Mouse (Mus musculus): Measurements from ENCODE around the gene Gpsm3. TPM values are rescaled to one million over a fixed set of nuclear protein-coding genes. Genes with fewer than 3 reads are reported as not detected.
A peak's percentile ranks its signal among the peaks of the same experiment; 100 is the strongest.
"Not testable (repeated sequence)": the region's sequence is repeated elsewhere in the genome, so short reads cannot be mapped to it uniquely, and the experiment has no call there.

The Gpsm3 gene
- 2.9 and 3.5 TPM in 2 replicates for polyA plus RNA-seq (2012; rRNA removed)

DNA sequence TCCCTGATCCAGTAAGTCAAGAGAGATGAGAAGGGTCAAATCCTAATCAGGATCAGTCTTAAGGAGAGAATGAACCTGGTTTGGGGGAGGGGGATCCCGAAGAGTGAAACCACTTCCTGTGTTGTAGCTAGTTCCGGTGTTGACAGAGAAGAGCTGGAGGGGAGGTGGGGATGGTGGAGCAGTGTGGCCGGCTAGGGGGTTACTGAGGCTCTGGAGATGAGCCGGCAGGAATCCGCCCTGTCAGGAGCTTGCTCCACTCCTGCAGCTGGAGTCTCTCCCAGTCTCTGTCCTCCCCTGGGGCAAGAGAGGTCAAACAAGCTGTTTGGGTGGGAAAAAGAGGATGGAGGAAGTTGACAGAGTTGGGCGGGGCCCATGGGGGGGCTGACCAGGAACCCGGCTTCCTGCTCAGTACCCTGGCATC, at the start of gene Gpsm3:
Gene Gpsm3 (plus strand): TSS at position 126 of the 421 bp plus-strand sequence.
- Histone ChIP-seq H3K27ac (ENCODE audit: insufficient read depth, low read length) (peak within 1 kb of the TSS; percentile 53; the same call in 1 of the 2 replicates), H3K4me1 (ENCODE audit: control insufficient read depth, insufficient read depth, low read length) (peaks cover 5% of the 10 kb centered on the region), H3K4me3 (ENCODE audit: insufficient read depth, low read length) (no peak within 1 kb of the TSS)
- TF ChIP-seq CTCF (IDR thresholded peaks at IDR 0.05; ENCODE audit: extremely low read depth, insufficient read depth, low read length) (no peak), POLR2A (IDR thresholded peaks at IDR 0.05; ENCODE audit: extremely low read depth, insufficient read depth, low read length) (no peak)

DNA sequence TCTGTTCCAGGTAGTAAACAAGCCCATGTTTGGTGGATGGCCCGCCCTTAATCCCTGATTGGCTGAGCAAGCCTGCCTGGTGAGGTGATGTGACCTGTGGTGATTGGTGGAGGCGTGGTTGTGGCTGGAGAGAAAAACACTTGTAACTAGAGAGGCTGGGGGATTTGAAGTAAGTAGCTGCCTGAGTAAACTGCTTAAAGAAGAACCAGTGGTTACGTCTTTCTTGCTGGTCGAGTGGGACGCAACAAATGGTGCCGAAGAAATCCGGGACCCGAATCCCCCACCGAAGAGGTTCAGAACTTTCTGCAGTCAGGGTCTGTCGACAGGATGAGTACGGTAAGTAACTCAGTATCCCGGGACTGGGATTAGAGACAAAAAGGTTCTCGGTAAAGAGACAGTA, 46.0 kb upstream of the Gpsm3 start:
- not testable (repeated sequence) for H3K4me1 ChIP-seq (ENCODE audit: control insufficient read depth, insufficient read depth, low read length); H3K4me3 ChIP-seq (ENCODE audit: insufficient read depth, low read length); H3K27ac ChIP-seq (ENCODE audit: insufficient read depth, low read length)

DNA sequence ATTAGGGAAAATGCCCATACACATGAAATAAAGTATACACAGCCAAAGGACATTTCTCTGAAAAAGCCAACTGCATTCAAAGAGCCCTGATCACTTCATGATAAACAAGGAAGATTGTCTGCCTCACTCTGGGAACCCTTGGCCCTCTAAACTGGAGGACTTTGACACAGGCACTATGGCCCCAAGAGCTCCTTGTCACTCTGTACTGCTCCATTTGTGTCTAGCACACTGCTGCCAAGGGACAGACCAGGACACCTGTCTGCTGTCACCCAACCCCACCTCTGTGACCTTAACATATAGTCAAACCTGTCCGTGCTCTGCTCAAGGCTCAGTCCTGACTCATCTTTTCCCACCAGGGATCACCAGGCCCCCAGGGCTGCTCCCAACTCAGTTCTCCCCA, 42.8 kb upstream of the Gpsm3 start:
- TF ChIP-seq CTCF (IDR thresholded peaks at IDR 0.05; ENCODE audit: extremely low read depth, insufficient read depth, low read length) (no peak), POLR2A (IDR thresholded peaks at IDR 0.05; ENCODE audit: extremely low read depth, insufficient read depth, low read length) (no peak)
- Histone ChIP-seq H3K4me1 (ENCODE audit: control insufficient read depth, insufficient read depth, low read length) (no peaks in the 10 kb centered on the region), H3K27ac (ENCODE audit: insufficient read depth, low read length) (no peak overlapping the region), H3K4me3 (ENCODE audit: insufficient read depth, low read length) (no peak overlapping the region)

DNA sequence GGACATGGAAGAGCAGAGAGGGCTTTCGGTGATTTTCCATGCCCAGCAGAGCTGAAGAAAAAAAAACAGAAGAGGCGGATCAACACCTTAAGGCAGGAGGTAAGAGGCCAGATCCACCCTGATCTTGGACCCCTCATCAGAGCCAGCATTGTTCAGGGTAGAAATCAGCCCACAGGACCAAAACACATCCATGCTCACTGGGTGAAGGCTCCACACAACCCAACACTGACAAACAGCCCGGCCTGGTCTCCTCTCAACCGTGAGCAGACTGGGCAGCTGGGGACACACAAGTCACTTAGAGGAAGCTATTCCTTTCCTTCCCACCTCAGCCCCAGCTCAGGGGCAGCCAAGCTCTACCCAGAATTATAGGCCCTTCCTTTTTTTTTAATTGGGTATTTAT, 42.0 kb upstream of the Gpsm3 start:
- TF ChIP-seq CTCF (IDR thresholded peaks at IDR 0.05; ENCODE audit: extremely low read depth, insufficient read depth, low read length) (no peak), POLR2A (IDR thresholded peaks at IDR 0.05; ENCODE audit: extremely low read depth, insufficient read depth, low read length) (no peak)
- no peaks in the 10 kb centered on the region for H3K4me1 ChIP-seq (ENCODE audit: control insufficient read depth, insufficient read depth, low read length)
- no peak overlapping the region for H3K4me3 ChIP-seq (ENCODE audit: insufficient read depth, low read length)
- no peak overlapping the region for H3K27ac ChIP-seq (ENCODE audit: insufficient read depth, low read length)

DNA sequence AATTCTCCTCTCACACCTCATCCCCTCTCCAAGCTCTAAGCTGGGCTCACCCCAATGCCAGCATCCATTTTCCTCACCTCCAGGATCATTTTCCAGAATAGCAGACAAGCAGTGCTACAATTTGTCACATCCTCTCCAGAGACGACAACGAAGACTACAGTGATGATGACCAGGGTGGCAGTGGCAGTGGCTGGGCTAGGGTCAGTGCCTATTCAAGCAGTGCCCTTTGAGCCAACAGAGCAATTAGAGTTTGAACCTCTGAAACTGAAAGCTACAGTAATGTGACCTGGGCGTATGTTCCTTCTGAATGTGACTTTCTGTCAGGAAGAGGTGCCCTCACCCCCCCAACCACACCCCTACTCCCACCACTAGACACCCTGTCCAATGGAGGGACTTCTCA, 40.5 kb upstream of the Gpsm3 start:
- Histone ChIP-seq H3K4me1 (ENCODE audit: control insufficient read depth, insufficient read depth, low read length) (no peaks in the 10 kb centered on the region), H3K27ac (ENCODE audit: insufficient read depth, low read length) (no peak overlapping the region), H3K4me3 (ENCODE audit: insufficient read depth, low read length) (no peak overlapping the region)
- no peak for TF ChIP-seq CTCF (IDR thresholded peaks at IDR 0.05; ENCODE audit: extremely low read depth, insufficient read depth, low read length)
- TF ChIP-seq POLR2A (IDR thresholded peaks at IDR 0.05; ENCODE audit: extremely low read depth, insufficient read depth, low read length), result no peak

GRCm38 (mm10) chr17:34549843-34550242, 39.8 kb upstream of the Gpsm3 start:
- no peak overlapping the region for H3K4me3 ChIP-seq (ENCODE audit: insufficient read depth, low read length)
- TF ChIP-seq CTCF (IDR thresholded peaks at IDR 0.05; ENCODE audit: extremely low read depth, insufficient read depth, low read length) (no peak), POLR2A (IDR thresholded peaks at IDR 0.05; ENCODE audit: extremely low read depth, insufficient read depth, low read length) (no peak)

GRCm38 (mm10) chr17:34555483-34555882, 34.1 kb upstream of the Gpsm3 start:
- TF ChIP-seq POLR2A (IDR thresholded peaks at IDR 0.05; ENCODE audit: extremely low read depth, insufficient read depth, low read length) (no peak), CTCF (IDR thresholded peaks at IDR 0.05; ENCODE audit: extremely low read depth, insufficient read depth, low read length) (peak; percentile 91)
- Histone ChIP-seq H3K4me3 (ENCODE audit: insufficient read depth, low read length) (no peak overlapping the region), H3K4me1 (ENCODE audit: control insufficient read depth, insufficient read depth, low read length) (no peaks in the 10 kb centered on the region), H3K27ac (ENCODE audit: insufficient read depth, low read length) (no peak overlapping the region)

More at GRCm38 (mm10) chr17:34549843-34550242, 39.8 kb upstream of the Gpsm3 start:
- H3K27ac ChIP-seq (ENCODE audit: insufficient read depth, low read length), result no peak overlapping the region
- no peaks in the 10 kb centered on the region for H3K4me1 ChIP-seq (ENCODE audit: control insufficient read depth, insufficient read depth, low read length)

DNA sequence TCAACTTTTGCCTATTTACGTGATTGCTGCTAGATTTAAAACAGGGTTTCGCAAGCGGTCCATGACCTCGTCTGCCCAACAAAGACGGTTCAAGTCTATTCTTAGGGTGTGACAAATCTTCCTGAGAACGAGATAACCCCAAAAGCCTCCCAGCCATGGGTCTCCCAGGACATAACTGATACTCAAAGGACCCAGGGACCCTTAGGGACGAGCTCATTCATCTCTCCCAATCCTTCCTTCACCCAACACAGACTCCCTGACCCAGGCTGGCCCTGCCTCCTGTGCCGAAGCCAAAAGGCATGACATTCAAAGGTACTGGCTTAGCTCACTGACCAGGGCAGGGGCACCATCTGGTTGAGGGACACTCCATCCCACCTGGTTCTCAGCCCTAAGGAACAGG, 33.2 kb upstream of the Gpsm3 start:
- H3K4me3 ChIP-seq (ENCODE audit: insufficient read depth, low read length), result no peak overlapping the region
- TF ChIP-seq POLR2A (IDR thresholded peaks at IDR 0.05; ENCODE audit: extremely low read depth, insufficient read depth, low read length), result no peak
- no peak for TF ChIP-seq CTCF (IDR thresholded peaks at IDR 0.05; ENCODE audit: extremely low read depth, insufficient read depth, low read length)
- no peak overlapping the region for H3K27ac ChIP-seq (ENCODE audit: insufficient read depth, low read length)
- H3K4me1 ChIP-seq (ENCODE audit: control insufficient read depth, insufficient read depth, low read length), result no peaks in the 10 kb centered on the region

- TF ChIP-seq POLR2A (IDR thresholded peaks at IDR 0.05; ENCODE audit: extremely low read depth, insufficient read depth, low read length) (no peak), CTCF (IDR thresholded peaks at IDR 0.05; ENCODE audit: extremely low read depth, insufficient read depth, low read length) (no peak)
These were observed 32.2 kb upstream of the Gpsm3 start for GRCm38 (mm10) chr17:34557411-34557810.

DNA sequence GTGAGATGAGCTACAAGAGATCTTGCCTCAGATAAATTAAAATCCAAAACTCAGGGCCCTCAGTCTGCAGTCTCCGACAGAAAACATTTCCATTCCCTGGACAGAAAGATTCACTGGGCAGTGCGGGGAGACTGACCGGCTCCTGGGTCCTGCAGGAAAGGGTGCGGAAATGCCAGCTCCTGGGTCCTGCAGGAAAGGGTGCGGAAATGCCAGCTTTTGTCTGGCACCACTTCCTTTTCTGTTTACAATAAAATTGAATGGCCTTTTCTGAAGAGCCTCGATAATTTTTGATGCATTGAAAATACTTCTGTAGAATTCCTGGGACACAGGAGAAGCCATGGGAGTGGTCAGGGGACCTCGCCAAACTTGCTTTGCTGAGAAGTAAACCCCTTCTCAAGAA, 30.5 kb upstream of the Gpsm3 start:
- Histone ChIP-seq H3K4me1 (ENCODE audit: control insufficient read depth, insufficient read depth, low read length) (no peaks in the 10 kb centered on the region), H3K4me3 (ENCODE audit: insufficient read depth, low read length) (no peak overlapping the region), H3K27ac (ENCODE audit: insufficient read depth, low read length) (no peak overlapping the region)
- TF ChIP-seq POLR2A (IDR thresholded peaks at IDR 0.05; ENCODE audit: extremely low read depth, insufficient read depth, low read length) (no peak), CTCF (IDR thresholded peaks at IDR 0.05; ENCODE audit: extremely low read depth, insufficient read depth, low read length) (no peak)

More at GRCm38 (mm10) chr17:34557411-34557810, 32.2 kb upstream of the Gpsm3 start:
- Histone ChIP-seq H3K4me1 (ENCODE audit: control insufficient read depth, insufficient read depth, low read length) (no peaks in the 10 kb centered on the region), H3K27ac (ENCODE audit: insufficient read depth, low read length) (no peak overlapping the region), H3K4me3 (ENCODE audit: insufficient read depth, low read length) (no peak overlapping the region)

DNA sequence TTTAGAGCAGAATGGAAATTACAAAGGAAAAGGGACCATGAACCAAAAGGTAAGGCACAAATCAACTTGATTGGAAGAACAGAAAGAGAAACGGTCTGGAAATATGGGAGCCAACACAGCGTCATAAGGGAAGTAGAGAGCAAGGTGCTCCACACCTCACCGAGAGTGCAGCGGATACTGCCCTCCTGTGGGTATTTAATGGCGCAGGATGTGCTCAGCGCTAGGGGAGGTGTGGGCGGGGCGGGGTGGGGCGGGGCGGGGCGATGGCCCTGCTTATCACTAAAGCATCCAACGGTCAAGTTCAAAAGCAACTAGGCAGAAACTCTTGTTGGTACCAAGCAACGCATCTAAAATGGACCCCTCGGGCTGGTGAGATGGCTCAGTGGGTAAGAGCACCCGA, 29.7 kb upstream of the Gpsm3 start:
- Histone ChIP-seq H3K27ac (ENCODE audit: insufficient read depth, low read length) (no peak overlapping the region), H3K4me3 (ENCODE audit: insufficient read depth, low read length) (no peak overlapping the region), H3K4me1 (ENCODE audit: control insufficient read depth, insufficient read depth, low read length) (no peaks in the 10 kb centered on the region)
- TF ChIP-seq CTCF (IDR thresholded peaks at IDR 0.05; ENCODE audit: extremely low read depth, insufficient read depth, low read length) (no peak), POLR2A (IDR thresholded peaks at IDR 0.05; ENCODE audit: extremely low read depth, insufficient read depth, low read length) (no peak)

Measured in cortical plate, adult 2 months (tissue).